In the genomic region with DNA sequence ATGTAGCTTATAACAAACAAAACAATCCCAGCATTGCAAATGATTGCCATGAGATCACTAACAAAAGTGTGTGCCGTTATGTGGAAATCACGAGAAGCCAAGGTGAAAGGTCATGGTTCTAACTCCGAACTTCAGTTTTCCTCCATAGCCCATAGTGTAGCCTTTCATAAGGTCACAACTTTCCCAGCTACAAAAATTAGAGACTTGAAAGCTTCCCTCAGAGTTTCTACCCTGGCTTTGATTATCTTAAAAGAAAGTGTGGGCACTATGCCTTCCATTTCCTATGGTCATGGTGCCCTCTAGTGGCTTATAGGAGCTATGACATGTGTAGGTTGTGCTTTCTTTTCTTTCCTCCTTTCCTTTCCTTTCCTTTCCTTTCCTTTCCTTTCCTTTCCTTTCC, we compare ENCODE assay signal across 9 mouse cellular contexts.
DNase-seq lines count a peak whose midpoint lies in the region; TF ChIP-seq lines count a peak whose summit lies in the region.
"Had no signal": no experiment of that assay in that cellular context is flagged by ENCODE, and none has a peak within 500 bp of the region (broad histone marks: within the 10 kb centered on the region; RNA-seq: fewer than 3 reads in every experiment).

No protein-coding gene starts in this region.

- peak overlapping the region; percentile 17; the same call in 1 of the 2 replicates for H3K4me3 ChIP-seq in gastrocnemius, adult 2 months
- no peak overlapping the region for H3K4me3 ChIP-seq in midbrain, embryonic 10.5 days
- H3K4me3 ChIP-seq: limb, embryonic 12.5 days had no signal

- TF ChIP-seq CTCF in gastrocnemius, adult 2 months (IDR thresholded peaks at IDR 0.05), result peak; percentile 77

- 46% methylated on average over 3 of the region's 3 CpGs for WGBS in midbrain, embryonic 10.5 days

- H3K27ac ChIP-seq in gastrocnemius, adult 2 months, result no peak overlapping the region
- H3K27ac ChIP-seq in midbrain, embryonic 10.5 days (replicated peaks), result 0 out of 2 replicates have a peak overlapping the region, but pooled peaks have one; percentile 30
- H3K27ac ChIP-seq: limb, embryonic 12.5 days had no signal

- DNase-seq in gastrocnemius, adult 2 months, result no peak
- DNase-seq in gastrocnemius, postnatal 25 days, result no peak
- DNase-seq in CD4-positive, CD25-positive, alpha-beta regulatory T cell, adult 2 months (ENCODE audit: low read depth, low spot score), result peak; percentile 52
- DNase-seq in embryo, embryonic 11 days, result peak; percentile 66
- no peak for DNase-seq in midbrain, embryonic 10.5 days (ENCODE audit: low spot score)
- no peak for DNase-seq in spleen, postnatal 14 days (ENCODE audit: low spot score in 2 of 2)
- no peak for DNase-seq in layer of hippocampus, postnatal 10 days (ENCODE audit: low spot score in 2 of 2)
- no peak for DNase-seq in cerebellum, adult 8-10 months

- H3K27me3 ChIP-seq in midbrain, embryonic 10.5 days (ENCODE audit: low read depth, poor library complexity, severe bottlenecking), result peaks cover 15% of the 10 kb centered on the region; the same call in 1 of the 2 replicates
- H3K27me3 ChIP-seq: limb, embryonic 12.5 days had no signal

- intact Hi-C loops in gastrocnemius, adult 2 months (cut with DNase I), result loop anchor here (5.0 kb wide), 1 partner anchor 699 kb away; no protein-coding TSS in a partner anchor

- 0 out of 2 replicates have a peak, but pooled peaks cover 2% of the 10 kb centered on the region for H3K9me3 ChIP-seq in midbrain, embryonic 10.5 days (replicated peaks)

- peaks cover 9% of the 10 kb centered on the region for H3K4me1 ChIP-seq in midbrain, embryonic 10.5 days

- H3K36me3 ChIP-seq in midbrain, embryonic 10.5 days, result no peaks in the 10 kb centered on the region
- H3K36me3 ChIP-seq: limb, embryonic 12.5 days had no signal

Comparison
In these comparisons a context has a peak if more than half of its experiments do, and no peak if none do; other contexts are left out.
1. DNase-seq: peak in CD4-positive, CD25-positive, alpha-beta regulatory T cell, adult 2 months (single experiment) and embryo, embryonic 11 days (single experiment); none in gastrocnemius, adult 2 months (single experiment), gastrocnemius, postnatal 25 days (single experiment), midbrain, embryonic 10.5 days (single experiment), spleen, postnatal 14 days (0 of 2), layer of hippocampus, postnatal 10 days (0 of 2) and cerebellum, adult 8-10 months (single experiment).